Mouse (Mus musculus) NIH3T3 (cell line): ENCODE results near the gene Gm10959.
A peak's percentile ranks its signal among the peaks of the same experiment; 100 is the strongest.

ENCODE experiments used
- DNase-seq: peaks from one replicate; pipeline ENCODE4 v3.0.0-alpha.2; 2012; ENCODE audit warnings: low read depth

The Gm10959 gene

GRCm38 (mm10) chr3:122894772-122895171 is 24.4 kb downstream of the Gm10959 start, which contains the start of gene Fabp2:
Gene Fabp2, plus strand, starts transcription at chr3:122895072.
- DNase-seq: no peak

GRCm38 (mm10) chr3:122888371-122888819 is 30.8 kb downstream of the Gm10959 start:
- DNase-seq: peak; percentile 73

GRCm38 (mm10) chr3:122887505-122888301 is 31.5 kb downstream of the Gm10959 start:
- DNase-seq: no peak

- DNase-seq: no peak
These were observed 40.4 kb downstream of the Gm10959 start for GRCm38 (mm10) chr3:122878705-122879315.

- DNase-seq: no peak
These were observed 41.6 kb downstream of the Gm10959 start for GRCm38 (mm10) chr3:122877543-122877942.

- DNase-seq: no peak
These were observed 42.3 kb downstream of the Gm10959 start for GRCm38 (mm10) chr3:122876870-122877269.

GRCm38 (mm10) chr3:122871596-122871995 is 47.6 kb downstream of the Gm10959 start:
- DNase-seq: no peak

- DNase-seq: no peak
These were observed 50.9 kb downstream of the Gm10959 start for GRCm38 (mm10) chr3:122868270-122868669.

GRCm38 (mm10) chr3:122865092-122865491 is 54.1 kb downstream of the Gm10959 start:
- DNase-seq: no peak
